Mouse (Mus musculus) hindbrain, embryonic 10.5 days (tissue): ENCODE measurements around the gene Rbl1. TPM values are rescaled to one million over a fixed set of nuclear protein-coding genes. Genes with fewer than 3 reads are reported as not detected.
"Not testable (repeated sequence)": the region's sequence is repeated elsewhere in the genome, so short reads cannot be mapped to it uniquely, and the experiment has no call there.

Experiments
- DNase-seq: peaks from one replicate; pipeline ENCODE4 v3.0.0-alpha.2; 2017; ENCODE audit warnings: low spot score
- H3K27ac ChIP-seq: fragments of 300-500 bp; sonication (generic); 2 replicates; pipeline ENCODE4 v1.5.1; 2016; ENCODE audit warnings: mild to moderate bottlenecking, moderate library complexity
- H3K27me3 ChIP-seq: fragments of 300-500 bp; sonication (generic); 2 replicates; pipeline ENCODE4 v1.6.1; 2016; ENCODE audit warnings: mild to moderate bottlenecking; ENCODE audit not compliant: poor library complexity, insufficient read depth, severe bottlenecking
- H3K36me3 ChIP-seq: fragments of 300-500 bp; sonication (generic); 2 replicates; pipeline ENCODE4 v1.6.1; 2016; ENCODE audit warnings: mild to moderate bottlenecking, moderate library complexity
- H3K4me1 ChIP-seq: fragments of 300-500 bp; sonication (generic); replicated peaks from 2 replicates; pipeline ENCODE4 v1.6.1; 2016; ENCODE audit warnings: mild to moderate bottlenecking
- H3K4me3 ChIP-seq: fragments of 300-500 bp; sonication (generic); 2 replicates; pipeline ENCODE4 v1.5.1; 2016; ENCODE audit warnings: mild to moderate bottlenecking, moderate library complexity
- H3K9me3 ChIP-seq: fragments of 300-500 bp; sonication (generic); 2 replicates; pipeline ENCODE4 v1.6.1; 2016; ENCODE audit warnings: mild to moderate bottlenecking, moderate library complexity
- WGBS: fragments of 180-500 bp; shearing (Covaris S2); methylation state at CpG from one replicate; pipeline ENCODE4 v1.1.7; 2016; 5-methylcytosine and 5-hydroxymethylcytosine counted together
- polyA plus RNA-seq: library from polyadenylated mRNA; unstranded; fragments of >200 nt; fragmentation: Nextera tagmentation; extraction: Ambion mirVana; gene quantifications from 2 replicates; pipeline ENCODE4 v1.2.1, GENCODE M21; 2016

The Rbl1 gene
- polyA plus RNA-seq, 1 experiment from 2014 or later = 22.9 TPM

DNA sequence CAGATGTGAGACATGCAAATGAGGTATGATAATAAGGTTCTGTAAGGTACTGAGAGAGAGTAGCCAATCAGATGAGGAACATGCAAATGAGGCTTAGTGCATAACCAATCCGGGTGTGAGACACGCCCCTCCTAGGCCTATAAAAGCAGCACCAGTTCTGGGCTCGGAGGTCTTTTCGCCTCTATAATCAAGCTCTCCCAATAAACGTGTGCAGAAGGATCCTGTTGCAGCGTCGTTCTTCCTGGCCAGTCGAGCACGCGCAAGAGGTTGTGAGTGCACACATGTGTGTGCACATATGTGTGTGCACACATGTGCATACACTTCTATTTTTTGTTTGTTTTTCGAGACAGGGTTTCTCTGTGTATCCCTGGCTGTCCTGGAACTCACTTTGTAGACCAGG, 5.9 kb downstream of the Rbl1 start:
- peaks cover 13% of the 10 kb centered on the region for H3K4me1 ChIP-seq
- H3K36me3 ChIP-seq = peaks cover 86% of the 10 kb centered on the region
- 96% methylated on average over 11 of the region's 11 CpGs for WGBS
- not testable (repeated sequence) for H3K27ac ChIP-seq, DNase-seq, H3K27me3 ChIP-seq, H3K4me3 ChIP-seq
- peaks cover 10% of the 10 kb centered on the region; the same call in 1 of the 2 replicates for H3K9me3 ChIP-seq

DNA sequence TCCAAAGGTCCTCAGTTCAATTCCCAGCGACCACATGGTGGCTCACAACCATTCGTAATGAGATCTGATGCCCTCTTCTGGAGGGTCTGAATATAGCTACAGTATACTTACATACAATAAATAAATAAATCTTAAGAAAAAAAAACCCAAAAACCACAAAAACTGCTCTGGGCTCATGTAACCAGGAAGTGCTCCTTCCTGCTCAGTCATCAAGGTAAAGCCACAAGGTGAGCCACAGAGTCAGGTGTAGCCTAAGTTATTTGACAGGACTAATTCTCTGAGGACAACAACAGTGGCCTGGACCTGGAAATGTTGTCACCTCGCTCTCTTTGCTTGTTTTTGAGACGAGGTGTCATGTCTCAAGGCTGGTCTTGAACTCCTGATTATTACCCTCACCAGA, 13.7 kb downstream of the Rbl1 start:
- Histone ChIP-seq H3K9me3 (no peaks in the 10 kb centered on the region), H3K4me3 (no peak overlapping the region), H3K27ac (no peak overlapping the region), H3K27me3 (no peaks in the 10 kb centered on the region), H3K4me1 (0 out of 2 replicates have a peak, but pooled peaks cover 4% of the 10 kb centered on the region), H3K36me3 (peaks cover 100% of the 10 kb centered on the region)
- WGBS = 93% methylated on average over 4 of the region's 4 CpGs
- no peak for DNase-seq

DNA sequence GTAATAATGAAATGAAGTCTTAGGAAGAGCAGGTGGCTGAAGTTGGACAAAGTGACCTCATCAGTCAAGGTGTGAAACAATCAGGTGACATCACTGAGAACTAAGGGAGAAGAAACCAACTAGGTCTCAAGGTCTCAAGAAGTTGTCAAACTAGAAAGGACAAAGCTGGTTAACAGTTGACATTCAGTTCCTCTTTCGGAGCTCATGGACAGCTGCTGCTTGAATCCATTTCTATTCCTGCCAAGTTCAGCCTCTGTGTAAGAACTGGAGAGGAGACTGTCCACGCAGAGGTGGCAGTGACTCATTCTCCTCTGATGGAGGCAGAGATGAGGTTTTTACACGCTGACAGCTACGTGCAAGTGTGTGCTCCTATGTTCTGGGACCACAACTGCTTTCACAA, 17.1 kb downstream of the Rbl1 start:
- Histone ChIP-seq H3K27me3 (no peaks in the 10 kb centered on the region), H3K9me3 (no peaks in the 10 kb centered on the region), H3K27ac (no peak overlapping the region), H3K4me1 (0 out of 2 replicates have a peak, but pooled peaks cover 4% of the 10 kb centered on the region), H3K4me3 (no peak overlapping the region), H3K36me3 (peaks cover 100% of the 10 kb centered on the region)
- WGBS = 92% methylated on average over 4 of the region's 4 CpGs
- no peak for DNase-seq

DNA sequence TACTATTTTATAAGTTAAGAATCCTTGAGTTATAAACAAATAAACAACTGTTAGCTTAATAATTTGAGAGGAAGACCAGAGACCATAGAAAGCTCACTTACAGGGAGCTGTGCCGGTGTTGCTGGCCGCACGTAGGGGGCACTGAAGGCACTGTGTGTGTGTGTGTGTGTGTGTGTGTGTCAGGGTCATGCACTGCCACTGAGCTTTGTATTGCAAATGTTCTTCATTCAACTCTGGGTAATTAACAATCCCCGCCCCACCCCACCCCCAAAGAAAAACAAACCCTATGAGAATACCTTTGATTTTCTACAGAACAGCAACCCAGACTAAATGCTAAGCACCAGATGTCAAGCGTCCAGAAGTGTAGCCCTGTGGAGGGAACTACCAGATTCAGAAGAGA, 17.8 kb downstream of the Rbl1 start:
- no peaks in the 10 kb centered on the region for H3K9me3 ChIP-seq
- WGBS = 39% methylated on average over 5 of the region's 5 CpGs
- H3K4me1 ChIP-seq = 0 out of 2 replicates have a peak, but pooled peaks cover 4% of the 10 kb centered on the region
- DNase-seq = no peak
- H3K36me3 ChIP-seq = peaks cover 100% of the 10 kb centered on the region
- H3K4me3 ChIP-seq = no peak overlapping the region
- no peak overlapping the region for H3K27ac ChIP-seq
- no peaks in the 10 kb centered on the region for H3K27me3 ChIP-seq

DNA sequence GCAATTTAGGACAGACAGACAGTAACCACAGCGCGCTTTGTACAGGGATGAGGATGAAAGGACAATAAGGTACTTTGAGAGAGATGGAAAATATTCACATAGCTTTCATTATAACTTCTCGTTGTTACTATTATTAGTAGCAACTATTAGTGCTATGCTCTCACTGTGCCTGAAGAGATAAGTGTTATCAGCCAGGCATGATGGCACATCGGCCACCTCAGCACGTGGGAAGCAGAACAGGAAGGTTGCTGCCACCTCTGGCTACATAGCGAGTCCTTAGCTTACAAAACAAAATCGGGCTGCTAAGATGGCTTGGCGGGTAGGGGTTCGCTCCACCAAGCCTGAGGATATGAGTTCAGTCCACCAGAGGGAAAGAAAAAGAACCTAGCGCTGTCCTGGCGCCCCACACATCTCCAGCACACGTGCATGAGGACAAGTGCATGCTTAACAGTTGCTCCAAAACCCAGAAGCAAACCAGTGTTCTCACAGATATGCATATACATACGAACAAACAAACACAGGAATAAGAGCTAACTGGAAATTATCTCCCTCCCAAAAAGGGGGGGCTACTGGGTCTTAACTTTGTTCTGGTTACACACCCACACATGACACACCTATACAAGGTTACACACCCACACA, 19.2 kb downstream of the Rbl1 start:
- WGBS = 92% methylated on average over 13 of the region's 13 CpGs
- H3K36me3 ChIP-seq = peaks cover 97% of the 10 kb centered on the region

DNA sequence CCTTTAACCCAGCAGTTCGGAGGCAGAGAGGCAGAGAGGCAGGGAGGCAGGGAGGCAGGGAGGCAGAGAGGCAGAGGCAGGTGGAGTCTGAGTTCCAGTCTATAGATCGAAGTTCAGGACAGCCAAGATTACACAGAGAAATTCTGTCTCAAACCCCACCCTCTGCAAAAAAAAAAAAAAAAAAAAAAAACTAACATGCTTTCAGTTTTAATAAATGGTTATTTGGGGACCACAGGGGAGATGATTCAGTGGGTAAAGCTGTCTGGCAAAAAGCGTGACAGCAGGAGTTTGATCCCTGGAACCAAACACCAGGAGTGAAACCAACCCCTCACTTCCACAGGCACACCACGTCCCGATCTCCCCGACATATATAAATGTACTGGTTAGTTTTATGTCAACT, 26.2 kb downstream of the Rbl1 start:
- H3K36me3 ChIP-seq = peaks cover 88% of the 10 kb centered on the region
- 91% methylated on average over 6 of the region's 6 CpGs for WGBS
- H3K27me3 ChIP-seq = no peaks in the 10 kb centered on the region

More for the DNA sequence above, 19.2 kb downstream of the Rbl1 start:
- Histone ChIP-seq H3K27ac (no peak overlapping the region), H3K9me3 (no peaks in the 10 kb centered on the region), H3K27me3 (no peaks in the 10 kb centered on the region), H3K4me3 (no peak overlapping the region), H3K4me1 (0 out of 2 replicates have a peak, but pooled peaks cover 4% of the 10 kb centered on the region)
- DNase-seq = no peak

DNA sequence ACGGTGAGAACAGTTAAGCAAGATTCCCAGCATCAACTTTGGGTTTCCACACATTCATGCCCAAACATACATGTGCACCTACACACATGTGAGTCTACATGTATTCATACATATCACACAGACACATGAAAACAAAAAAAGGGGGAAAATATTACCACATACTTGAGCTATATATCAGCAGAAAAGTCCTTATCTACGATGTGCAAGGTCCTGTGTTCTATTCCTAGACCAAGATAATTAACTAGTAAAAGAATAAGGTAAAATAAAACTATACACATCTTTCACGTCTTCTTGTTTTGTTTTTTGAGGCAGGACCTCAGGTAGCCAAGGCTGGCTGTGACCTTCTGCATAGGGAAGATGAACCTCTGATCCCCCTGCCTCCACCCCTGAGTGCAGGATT, 28.1 kb downstream of the Rbl1 start:
- WGBS = 91% methylated on average over 3 of the region's 3 CpGs
- Histone ChIP-seq H3K27ac (no peak overlapping the region), H3K27me3 (no peaks in the 10 kb centered on the region), H3K4me1 (no peaks in the 10 kb centered on the region), H3K4me3 (no peak overlapping the region), H3K9me3 (no peaks in the 10 kb centered on the region), H3K36me3 (peaks cover 84% of the 10 kb centered on the region)
- no peak for DNase-seq

More for the DNA sequence above, 26.2 kb downstream of the Rbl1 start:
- Histone ChIP-seq H3K4me1 (no peaks in the 10 kb centered on the region), H3K27ac (no peak overlapping the region), H3K9me3 (no peaks in the 10 kb centered on the region), H3K4me3 (no peak overlapping the region)
- no peak for DNase-seq

DNA sequence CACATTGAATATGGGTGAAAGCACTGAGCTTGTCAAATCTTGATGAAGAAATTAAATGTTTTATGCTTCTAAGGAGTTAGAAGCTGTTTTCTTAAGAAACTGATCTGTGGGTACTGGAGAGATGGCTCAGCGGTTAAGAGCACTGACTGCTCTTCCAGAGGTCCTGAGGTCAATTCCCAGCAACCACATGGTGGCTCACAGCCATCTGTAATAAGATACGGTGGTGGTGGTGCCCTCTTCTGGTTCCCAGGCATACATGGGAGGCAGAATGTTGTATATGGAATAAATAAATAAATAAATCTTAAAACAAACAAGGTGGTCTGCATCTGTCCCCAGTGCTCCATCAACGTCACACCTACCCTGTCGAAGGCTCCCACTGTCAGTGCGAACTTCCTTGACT, 29.9 kb downstream of the Rbl1 start:
- no peak for DNase-seq
- H3K27ac ChIP-seq = no peak overlapping the region
- 78% methylated on average over 5 of the region's 5 CpGs for WGBS
- H3K4me1 ChIP-seq = peaks cover 15% of the 10 kb centered on the region
- H3K27me3 ChIP-seq = no peaks in the 10 kb centered on the region
- no peak overlapping the region for H3K4me3 ChIP-seq
- no peaks in the 10 kb centered on the region for H3K9me3 ChIP-seq
- H3K36me3 ChIP-seq = peaks cover 74% of the 10 kb centered on the region

DNA sequence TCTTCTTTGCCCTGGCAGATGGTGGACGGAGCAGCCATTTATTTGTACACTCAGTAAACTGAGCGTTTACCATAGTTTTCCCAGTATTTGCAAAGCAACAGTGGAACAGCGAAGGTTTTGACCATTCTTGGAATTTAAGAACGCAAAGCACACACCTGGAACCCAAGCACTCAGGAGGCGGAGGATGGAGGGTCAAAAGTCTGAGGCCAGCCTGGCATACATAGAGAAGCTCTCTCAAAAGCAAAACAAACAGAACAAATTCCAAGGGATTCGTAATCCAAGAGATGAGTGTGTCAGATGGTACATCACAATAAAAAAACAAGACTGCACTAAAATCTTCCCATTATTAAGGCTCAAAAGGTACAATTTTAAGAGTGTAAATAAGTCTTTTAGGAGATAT, 30.8 kb downstream of the Rbl1 start:
- DNase-seq = no peak
- peaks cover 80% of the 10 kb centered on the region for H3K36me3 ChIP-seq
- H3K27ac ChIP-seq = no peak overlapping the region
- H3K9me3 ChIP-seq = no peaks in the 10 kb centered on the region
- no peaks in the 10 kb centered on the region for H3K27me3 ChIP-seq
- no peak overlapping the region for H3K4me3 ChIP-seq
- peaks cover 15% of the 10 kb centered on the region for H3K4me1 ChIP-seq
- WGBS = 93% methylated on average over 6 of the region's 6 CpGs

DNA sequence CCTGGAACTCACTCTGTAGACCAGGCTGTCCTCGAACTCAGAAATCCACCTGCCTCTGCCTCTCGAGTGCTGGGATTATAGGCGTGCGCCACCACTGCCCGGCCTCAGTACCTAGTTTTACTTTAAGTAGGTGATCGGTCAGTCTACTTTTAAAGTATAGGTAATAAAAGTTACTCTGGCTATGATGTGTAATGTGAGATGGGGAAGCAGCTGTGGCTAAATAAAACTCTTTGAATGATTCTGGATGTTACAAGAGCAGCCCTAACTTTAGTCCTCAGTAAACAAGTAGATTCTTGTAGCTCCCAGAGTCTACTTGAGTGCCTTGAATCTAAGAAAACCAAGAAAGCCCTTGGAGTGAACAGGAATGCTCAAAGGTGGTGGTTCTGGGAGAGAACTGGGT, 31.4 kb downstream of the Rbl1 start:
- Histone ChIP-seq H3K4me3 (no peak overlapping the region), H3K27me3 (no peaks in the 10 kb centered on the region), H3K36me3 (peaks cover 78% of the 10 kb centered on the region), H3K27ac (no peak overlapping the region), H3K9me3 (no peaks in the 10 kb centered on the region), H3K4me1 (peaks cover 15% of the 10 kb centered on the region)
- no peak for DNase-seq
- WGBS = 95% methylated on average over 6 of the region's 6 CpGs

DNA sequence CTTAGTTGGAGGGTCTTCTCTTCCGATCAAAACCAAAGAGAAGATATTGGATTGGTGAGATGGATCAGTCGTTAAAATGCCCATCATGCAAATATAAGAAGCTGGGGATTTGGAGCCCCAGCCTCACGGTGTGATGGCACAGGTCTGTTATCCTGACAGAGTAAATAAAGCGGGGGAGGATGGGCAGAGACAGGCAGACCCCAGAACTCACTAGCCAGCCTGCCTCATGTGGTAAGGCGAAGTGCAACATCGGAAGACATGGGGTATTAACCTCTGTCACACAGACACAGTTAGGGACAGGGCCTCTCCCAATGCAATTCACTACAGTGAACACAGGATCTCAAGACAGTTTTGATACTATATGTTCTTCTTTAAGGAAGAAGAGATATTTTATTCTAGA, 33.7 kb downstream of the Rbl1 start:
- peak overlapping the region; percentile 73 for H3K27ac ChIP-seq
- WGBS = 45% methylated on average over 6 of the region's 6 CpGs
- no peak overlapping the region for H3K4me3 ChIP-seq
- H3K27me3 ChIP-seq = no peaks in the 10 kb centered on the region
- no peak for DNase-seq
- no peaks in the 10 kb centered on the region for H3K9me3 ChIP-seq
- peaks cover 15% of the 10 kb centered on the region for H3K4me1 ChIP-seq
- H3K36me3 ChIP-seq = peaks cover 75% of the 10 kb centered on the region

DNA sequence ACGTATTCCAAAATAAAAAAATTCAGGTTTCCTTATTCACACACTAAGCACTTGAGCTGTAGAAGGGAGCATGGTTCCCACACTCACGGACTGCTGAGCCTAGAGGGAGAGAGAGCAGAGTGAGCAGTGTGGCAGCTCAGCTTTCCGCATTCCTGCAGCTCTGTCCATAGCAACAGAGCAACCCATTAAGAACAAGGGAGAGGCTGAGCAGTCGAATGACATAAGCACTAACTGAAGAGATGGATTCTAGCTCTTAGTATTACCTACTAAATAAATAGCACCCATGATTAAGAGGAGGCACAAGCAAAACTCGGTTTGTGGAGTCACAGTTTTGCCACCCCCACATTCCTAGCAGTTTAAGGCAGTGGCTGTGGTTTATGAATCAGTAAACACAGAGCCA, 34.2 kb downstream of the Rbl1 start:
- Histone ChIP-seq H3K36me3 (peaks cover 74% of the 10 kb centered on the region), H3K9me3 (no peaks in the 10 kb centered on the region), H3K27me3 (no peaks in the 10 kb centered on the region), H3K4me1 (peaks cover 15% of the 10 kb centered on the region), H3K4me3 (no peak overlapping the region), H3K27ac (peak overlapping the region; percentile 73)
- DNase-seq = peak; percentile 56
- 23% methylated on average over 5 of the region's 5 CpGs for WGBS

DNA sequence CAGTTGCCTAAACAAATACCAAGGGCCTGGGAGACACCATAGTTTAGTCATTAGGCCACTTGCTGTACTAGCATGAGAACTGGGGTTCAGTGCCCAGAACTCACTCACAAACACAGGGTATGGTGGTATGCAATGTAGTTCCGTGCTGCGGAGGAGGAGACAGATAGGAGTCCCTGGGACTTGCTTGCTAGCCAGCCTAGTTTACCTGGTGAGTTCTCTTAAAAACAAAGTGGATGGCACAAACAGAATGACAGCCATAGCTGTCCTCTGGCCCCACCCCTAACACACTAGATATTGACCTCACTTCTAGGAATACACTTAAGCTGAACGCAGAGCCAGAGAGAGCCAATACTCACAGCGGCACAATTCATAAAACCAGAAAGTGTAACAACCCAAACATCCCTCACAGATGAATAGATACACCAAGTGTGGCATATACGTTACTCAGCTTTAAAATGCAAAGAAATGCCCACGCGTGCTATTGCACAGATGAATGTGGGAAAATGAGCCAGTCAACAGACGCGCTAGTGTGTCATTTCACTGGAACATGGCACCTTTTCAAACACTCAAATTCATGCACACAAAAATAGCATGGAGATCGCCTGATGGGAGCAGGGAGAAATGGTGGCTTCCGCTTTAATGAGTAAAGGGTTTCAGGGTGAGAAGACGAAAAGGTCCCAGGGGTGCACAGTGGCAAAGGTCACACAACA, 37.8 kb downstream of the Rbl1 start:
- no peaks in the 10 kb centered on the region for H3K9me3 ChIP-seq
- H3K36me3 ChIP-seq = peaks cover 75% of the 10 kb centered on the region
- no peak for DNase-seq
- H3K4me1 ChIP-seq = peaks cover 15% of the 10 kb centered on the region
- no peaks in the 10 kb centered on the region for H3K27me3 ChIP-seq
- 95% methylated on average over 12 of the region's 12 CpGs for WGBS
- no peak overlapping the region for H3K4me3 ChIP-seq
- no peak overlapping the region for H3K27ac ChIP-seq
